Mouse (Mus musculus): ENCODE data around the gene Nos1ap. TPM values are rescaled to one million over a fixed set of nuclear protein-coding genes. Genes with fewer than 3 reads are reported as not detected.

Gene Nos1ap
- polyA plus RNA-seq, 1 experiment, result 3.5 TPM

- no peak for TF ChIP-seq CTCF (IDR thresholded peaks at IDR 0.05; ENCODE audit: borderline replicate concordance, insufficient read depth, low read length)
- no peak for TF ChIP-seq POLR2A (IDR thresholded peaks at IDR 0.05; ENCODE audit: low read depth, low read length)
- H3K4me3 ChIP-seq (ENCODE audit: insufficient read depth, low read length), result no peak overlapping the region
Observed at GRCm38 (mm10) chr1:170590531-170590930, 870 bp upstream of the Nos1ap start.

DNA sequence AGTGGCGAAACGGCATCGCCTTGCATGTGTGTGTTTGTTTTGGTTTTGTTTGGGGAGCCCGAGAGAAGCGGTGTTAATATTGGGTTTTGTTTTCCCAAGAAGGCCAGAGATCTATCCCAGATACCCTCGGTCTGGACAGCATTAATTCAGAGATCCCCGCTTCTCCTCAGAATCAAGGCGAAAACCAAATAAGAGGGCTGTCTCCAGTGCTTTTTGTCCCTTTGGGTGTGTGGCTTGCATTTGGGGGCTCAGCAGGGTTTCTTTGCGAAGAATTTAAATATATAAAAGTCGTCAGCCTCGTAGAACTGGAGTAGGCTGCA lies 340 bp upstream of the Nos1ap start:
- no peak for TF ChIP-seq CTCF (IDR thresholded peaks at IDR 0.05; ENCODE audit: borderline replicate concordance, insufficient read depth, low read length)
- TF ChIP-seq POLR2A (IDR thresholded peaks at IDR 0.05; ENCODE audit: low read depth, low read length), result no peak
- peak overlapping the region; percentile 58 for H3K4me3 ChIP-seq (ENCODE audit: insufficient read depth, low read length)
- no peak overlapping the region for H3K27ac ChIP-seq (ENCODE audit: insufficient read depth, low read length)
- no peaks in the 10 kb centered on the region for H3K4me1 ChIP-seq (ENCODE audit: control insufficient read depth, insufficient read depth, low read length)

More at GRCm38 (mm10) chr1:170590531-170590930, 870 bp upstream of the Nos1ap start:
- H3K4me1 ChIP-seq (ENCODE audit: control insufficient read depth, insufficient read depth, low read length), result no peaks in the 10 kb centered on the region
- no peak overlapping the region for H3K27ac ChIP-seq (ENCODE audit: insufficient read depth, low read length)

GRCm38 (mm10) chr1:170588879-170589218 lies 812 bp downstream of the Nos1ap start:
- Histone ChIP-seq H3K4me3 (ENCODE audit: insufficient read depth, low read length) (peak overlapping the region; percentile 55), H3K4me1 (ENCODE audit: control insufficient read depth, insufficient read depth, low read length) (no peaks in the 10 kb centered on the region), H3K27ac (ENCODE audit: insufficient read depth, low read length) (no peak overlapping the region)
- TF ChIP-seq CTCF (IDR thresholded peaks at IDR 0.05; ENCODE audit: borderline replicate concordance, insufficient read depth, low read length) (no peak), POLR2A (IDR thresholded peaks at IDR 0.05; ENCODE audit: low read depth, low read length) (no peak)

- TF ChIP-seq CTCF (IDR thresholded peaks at IDR 0.05; ENCODE audit: borderline replicate concordance, insufficient read depth, low read length), result no peak
- TF ChIP-seq POLR2A (IDR thresholded peaks at IDR 0.05; ENCODE audit: low read depth, low read length), result no peak
- Histone ChIP-seq H3K4me3 (ENCODE audit: insufficient read depth, low read length) (no peak overlapping the region), H3K4me1 (ENCODE audit: control insufficient read depth, insufficient read depth, low read length) (no peaks in the 10 kb centered on the region), H3K27ac (ENCODE audit: insufficient read depth, low read length) (no peak overlapping the region)
Observed at GRCm38 (mm10) chr1:170588353-170588752, 1.3 kb downstream of the Nos1ap start.

- no peak for TF ChIP-seq POLR2A (IDR thresholded peaks at IDR 0.05; ENCODE audit: low read depth, low read length)
- no peak for TF ChIP-seq CTCF (IDR thresholded peaks at IDR 0.05; ENCODE audit: borderline replicate concordance, insufficient read depth, low read length)
- Histone ChIP-seq H3K4me3 (ENCODE audit: insufficient read depth, low read length) (no peak overlapping the region), H3K27ac (ENCODE audit: insufficient read depth, low read length) (no peak overlapping the region), H3K4me1 (ENCODE audit: control insufficient read depth, insufficient read depth, low read length) (no peaks in the 10 kb centered on the region)
Observed at GRCm38 (mm10) chr1:170586715-170587114, 2.9 kb downstream of the Nos1ap start.

GRCm38 (mm10) chr1:170583925-170584324 lies 5.7 kb downstream of the Nos1ap start:
- Histone ChIP-seq H3K27ac (ENCODE audit: insufficient read depth, low read length) (no peak overlapping the region), H3K4me3 (ENCODE audit: insufficient read depth, low read length) (no peak overlapping the region)
- no peak for TF ChIP-seq CTCF (IDR thresholded peaks at IDR 0.05; ENCODE audit: borderline replicate concordance, insufficient read depth, low read length)
- no peak for TF ChIP-seq POLR2A (IDR thresholded peaks at IDR 0.05; ENCODE audit: low read depth, low read length)

GRCm38 (mm10) chr1:170582341-170582740 lies 7.3 kb downstream of the Nos1ap start:
- H3K4me1 ChIP-seq (ENCODE audit: control insufficient read depth, insufficient read depth, low read length), result no peaks in the 10 kb centered on the region
- no peak overlapping the region for H3K27ac ChIP-seq (ENCODE audit: insufficient read depth, low read length)
- no peak overlapping the region for H3K4me3 ChIP-seq (ENCODE audit: insufficient read depth, low read length)
- no peak for TF ChIP-seq POLR2A (IDR thresholded peaks at IDR 0.05; ENCODE audit: low read depth, low read length)
- no peak for TF ChIP-seq CTCF (IDR thresholded peaks at IDR 0.05; ENCODE audit: borderline replicate concordance, insufficient read depth, low read length)

More at GRCm38 (mm10) chr1:170583925-170584324, 5.7 kb downstream of the Nos1ap start:
- no peaks in the 10 kb centered on the region for H3K4me1 ChIP-seq (ENCODE audit: control insufficient read depth, insufficient read depth, low read length)

DNA sequence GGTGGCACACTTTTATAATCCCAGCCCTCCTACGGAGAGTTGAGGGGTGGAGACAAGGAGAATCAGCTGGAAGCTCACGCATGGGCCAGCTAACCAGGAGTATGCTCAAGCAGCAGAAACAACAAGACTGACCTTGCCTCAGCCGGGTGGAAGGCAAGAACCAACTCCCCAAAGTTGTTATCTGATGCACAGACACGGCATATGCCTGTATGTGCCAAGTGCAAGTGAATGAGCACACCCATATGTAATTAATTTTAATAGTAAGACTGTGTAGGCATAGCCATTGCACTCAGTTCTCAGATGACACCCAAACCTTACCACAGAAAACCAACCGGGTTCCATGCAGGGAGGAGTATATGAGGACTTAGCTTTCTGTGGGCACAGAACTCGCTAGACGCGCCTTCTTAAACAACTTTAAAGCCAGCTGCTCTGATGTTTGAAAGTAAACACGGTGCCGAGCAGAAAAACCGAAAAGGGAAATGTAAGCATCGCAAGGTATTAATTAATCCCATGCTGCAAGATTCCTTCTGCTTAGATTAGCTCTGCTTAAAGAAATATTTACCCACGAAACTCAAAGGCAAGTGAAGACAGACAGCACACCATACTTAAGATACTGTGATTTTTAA lies 9.1 kb downstream of the Nos1ap start:
- no peaks in the 10 kb centered on the region for H3K4me1 ChIP-seq (ENCODE audit: control insufficient read depth, insufficient read depth, low read length)
- no peak for TF ChIP-seq POLR2A (IDR thresholded peaks at IDR 0.05; ENCODE audit: low read depth, low read length)
- no peak for TF ChIP-seq CTCF (IDR thresholded peaks at IDR 0.05; ENCODE audit: borderline replicate concordance, insufficient read depth, low read length)
- no peak overlapping the region for H3K27ac ChIP-seq (ENCODE audit: insufficient read depth, low read length)
- H3K4me3 ChIP-seq (ENCODE audit: insufficient read depth, low read length), result no peak overlapping the region

DNA sequence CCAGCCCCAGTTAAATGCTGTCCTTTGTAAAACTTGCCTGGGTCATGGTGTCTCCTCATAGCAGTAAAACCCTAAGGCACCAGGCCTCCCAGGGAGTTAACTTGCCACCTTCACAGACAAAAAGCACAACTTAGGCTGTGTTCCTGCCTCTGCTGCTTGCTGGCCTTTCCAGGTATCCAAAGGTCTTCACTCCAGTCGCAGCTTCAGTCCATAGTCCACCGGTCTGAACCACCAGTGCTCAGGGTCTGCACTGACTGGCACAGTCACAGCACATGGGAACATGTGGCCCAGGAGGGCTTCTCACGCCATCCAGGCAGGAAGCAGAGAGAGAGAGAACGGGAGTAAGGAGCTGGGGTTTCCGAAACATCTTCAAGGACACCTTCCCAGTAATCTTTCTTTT lies 10.2 kb downstream of the Nos1ap start:
- TF ChIP-seq CTCF (IDR thresholded peaks at IDR 0.05; ENCODE audit: borderline replicate concordance, insufficient read depth, low read length) (no peak), POLR2A (IDR thresholded peaks at IDR 0.05; ENCODE audit: low read depth, low read length) (no peak)
- Histone ChIP-seq H3K27ac (ENCODE audit: insufficient read depth, low read length) (no peak overlapping the region), H3K4me3 (ENCODE audit: insufficient read depth, low read length) (no peak overlapping the region), H3K4me1 (ENCODE audit: control insufficient read depth, insufficient read depth, low read length) (no peaks in the 10 kb centered on the region)

DNA sequence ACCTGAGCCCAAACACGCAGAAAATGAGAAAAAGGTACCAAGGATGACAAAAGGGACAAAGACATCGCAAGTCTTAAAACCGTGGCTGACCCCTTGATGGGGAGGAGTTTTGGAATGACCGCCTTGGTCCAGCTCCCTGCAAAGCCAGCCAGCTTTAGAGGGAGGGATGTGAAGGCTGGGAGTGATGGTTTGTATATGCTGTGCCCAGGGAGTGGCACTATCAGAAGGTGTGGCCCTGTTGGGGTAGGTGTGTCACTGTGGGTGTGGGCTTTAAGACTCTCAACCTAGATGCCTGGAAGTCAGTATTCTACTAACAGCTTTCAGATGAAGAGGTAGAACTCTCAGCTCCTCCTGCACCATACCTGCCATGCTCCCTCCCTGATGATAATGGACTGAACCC lies 10.6 kb downstream of the Nos1ap start:
- TF ChIP-seq CTCF (IDR thresholded peaks at IDR 0.05; ENCODE audit: borderline replicate concordance, insufficient read depth, low read length) (no peak), POLR2A (IDR thresholded peaks at IDR 0.05; ENCODE audit: low read depth, low read length) (no peak)
- Histone ChIP-seq H3K4me1 (ENCODE audit: control insufficient read depth, insufficient read depth, low read length) (no peaks in the 10 kb centered on the region), H3K27ac (ENCODE audit: insufficient read depth, low read length) (no peak overlapping the region), H3K4me3 (ENCODE audit: insufficient read depth, low read length) (no peak overlapping the region)

- no peak overlapping the region for H3K27ac ChIP-seq (ENCODE audit: insufficient read depth, low read length)
Observed at GRCm38 (mm10) chr1:170576728-170577065, 13.0 kb downstream of the Nos1ap start.

More at GRCm38 (mm10) chr1:170576728-170577065, 13.0 kb downstream of the Nos1ap start:
- TF ChIP-seq POLR2A (IDR thresholded peaks at IDR 0.05; ENCODE audit: low read depth, low read length) (no peak), CTCF (IDR thresholded peaks at IDR 0.05; ENCODE audit: borderline replicate concordance, insufficient read depth, low read length) (no peak)
- H3K4me3 ChIP-seq (ENCODE audit: insufficient read depth, low read length), result no peak overlapping the region
- H3K4me1 ChIP-seq (ENCODE audit: control insufficient read depth, insufficient read depth, low read length), result no peaks in the 10 kb centered on the region

All from embryonic fibroblast, embryonic 13.5 days (primary cell).